Mouse (Mus musculus) neural tube, embryonic 13.5 days (tissue): Measurements from ENCODE around the gene Srgap3. TPM values are rescaled to one million over a fixed set of nuclear protein-coding genes. Genes with fewer than 3 reads are reported as not detected.

Experiments
- ATAC-seq: fragments of 200-750 bp; cut with Nextera tagmentation; 2 replicates; pipeline ENCODE4 v1.8.0; 2017; ENCODE audit warnings: low read depth, mild to moderate bottlenecking, moderate TSS enrichment, moderate library complexity
- H3K27ac ChIP-seq: fragments of 300-500 bp; sonication (generic); replicated peaks from 2 replicates; pipeline ENCODE4 v1.5.1; 2015; ENCODE audit warnings: moderate library complexity, mild to moderate bottlenecking, inconsistent platforms
- H3K27me3 ChIP-seq: fragments of 300-500 bp; sonication (generic); 2 replicates; pipeline ENCODE4 v1.6.1; 2015; ENCODE audit warnings: mild to moderate bottlenecking, inconsistent platforms
- H3K36me3 ChIP-seq: fragments of 300-500 bp; sonication (generic); 2 replicates; pipeline ENCODE4 v1.6.1; 2015; ENCODE audit warnings: mild to moderate bottlenecking, inconsistent platforms
- H3K4me1 ChIP-seq: fragments of 300-500 bp; sonication (generic); replicated peaks from 2 replicates; pipeline ENCODE4 v1.6.1; 2015; ENCODE audit warnings: inconsistent platforms
- H3K4me2 ChIP-seq: fragments of 300-500 bp; sonication (generic); 2 replicates; pipeline ENCODE4 v1.6.1; 2015; ENCODE audit warnings: inconsistent platforms, mild to moderate bottlenecking, moderate library complexity
- H3K4me3 ChIP-seq: fragments of 300-500 bp; sonication (generic); 2 replicates; pipeline ENCODE4 v1.5.1; 2015; ENCODE audit warnings: mild to moderate bottlenecking, inconsistent platforms
- H3K9ac ChIP-seq: fragments of 300-500 bp; sonication (generic); 2 replicates; pipeline ENCODE4 v1.6.1; 2015; ENCODE audit warnings: moderate library complexity, mild to moderate bottlenecking, inconsistent platforms
- H3K9me3 ChIP-seq: fragments of 300-500 bp; sonication (generic); 2 replicates; pipeline ENCODE4 v1.6.1; 2016; ENCODE audit warnings: inconsistent platforms
- WGBS: fragments of 180-500 bp; shearing (Covaris S2); methylation state at CpG from one replicate; pipeline ENCODE4 v1.1.7; 2015; 5-methylcytosine and 5-hydroxymethylcytosine counted together
- polyA plus RNA-seq: library from polyadenylated mRNA; unstranded; fragments of >200 nt; fragmentation: Nextera tagmentation; extraction: Ambion mirVana; gene quantifications from 2 replicates; pipeline ENCODE4 v1.2.1, GENCODE M21; 2015

The Srgap3 gene
- polyA plus RNA-seq, 1 experiment from 2014 or later: 29.2 TPM

DNA sequence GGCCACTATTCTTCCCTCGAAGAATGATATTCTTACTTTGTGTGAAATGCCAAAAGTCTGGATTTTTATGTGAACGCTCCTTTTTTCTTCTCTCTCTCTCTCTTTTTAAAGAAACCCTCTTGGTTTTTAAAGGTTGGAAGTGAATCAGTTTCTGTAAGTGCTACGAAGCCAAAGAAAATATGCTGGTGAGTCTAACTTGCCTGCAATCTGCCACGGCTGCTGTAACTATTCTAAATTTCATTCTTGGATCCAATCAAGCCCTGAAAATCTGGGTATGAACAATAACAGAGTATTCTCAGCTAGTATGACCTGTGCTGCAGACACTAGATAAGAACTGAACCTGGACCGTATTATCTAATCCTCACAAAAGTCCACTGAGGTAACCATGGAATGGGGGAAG lies 21.1 kb downstream of the Srgap3 start:
- Histone ChIP-seq H3K27me3 (no peaks in the 10 kb centered on the region), H3K9me3 (no peaks in the 10 kb centered on the region), H3K9ac (no peak overlapping the region), H3K4me3 (no peak overlapping the region), H3K36me3 (0 out of 2 replicates have a peak, but pooled peaks cover 5% of the 10 kb centered on the region), H3K27ac (0 out of 2 replicates have a peak overlapping the region, but pooled peaks have one; percentile 18), H3K4me1 (peaks cover 85% of the 10 kb centered on the region), H3K4me2 (no peak overlapping the region)
- WGBS: 83% methylated on average over 5 of the region's 5 CpGs
- ATAC-seq: no peak

DNA sequence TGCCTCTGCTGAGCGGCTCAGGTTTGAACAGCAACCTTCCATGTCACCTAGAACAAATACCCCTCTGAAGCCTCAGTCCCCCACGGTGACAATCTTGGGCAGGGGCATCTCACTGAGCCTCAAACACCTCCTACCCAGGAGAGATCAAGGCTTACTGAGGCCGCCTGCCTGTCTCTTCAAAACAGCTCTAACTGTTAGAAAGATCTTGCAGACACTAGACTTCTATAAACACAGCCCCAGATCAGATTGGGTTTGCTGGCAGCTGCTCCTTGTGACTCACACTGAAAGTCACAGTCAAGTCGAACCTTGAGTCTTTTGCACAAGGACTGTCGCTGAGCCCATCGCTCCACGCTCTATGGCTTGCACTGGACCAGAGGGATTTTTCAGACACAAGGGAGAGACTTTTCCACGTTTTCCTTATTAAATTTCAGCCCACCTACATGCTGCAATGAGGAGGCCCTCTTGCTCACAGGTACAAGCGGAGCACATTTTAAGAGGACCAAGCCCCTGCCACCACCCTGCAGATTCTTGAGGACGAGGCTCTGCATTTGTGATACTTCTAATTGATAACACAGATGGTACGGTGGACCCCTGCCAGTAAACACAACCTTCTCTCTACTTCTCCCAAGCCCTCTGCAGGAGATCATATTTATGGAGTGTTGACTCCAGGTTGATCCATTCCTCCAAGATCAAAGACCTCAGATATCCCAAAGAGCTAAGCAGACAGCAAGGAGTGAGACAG lies 21.7 kb downstream of the Srgap3 start:
- Histone ChIP-seq H3K9ac (0 out of 2 replicates have a peak overlapping the region, but pooled peaks have one; percentile 19), H3K27ac (peak overlapping the region; percentile 35), H3K4me3 (no peak overlapping the region), H3K36me3 (0 out of 2 replicates have a peak, but pooled peaks cover 5% of the 10 kb centered on the region), H3K9me3 (no peaks in the 10 kb centered on the region), H3K4me2 (no peak overlapping the region), H3K27me3 (no peaks in the 10 kb centered on the region), H3K4me1 (peaks cover 85% of the 10 kb centered on the region)
- no peak for ATAC-seq
- 66% methylated on average over 11 of the region's 11 CpGs for WGBS

DNA sequence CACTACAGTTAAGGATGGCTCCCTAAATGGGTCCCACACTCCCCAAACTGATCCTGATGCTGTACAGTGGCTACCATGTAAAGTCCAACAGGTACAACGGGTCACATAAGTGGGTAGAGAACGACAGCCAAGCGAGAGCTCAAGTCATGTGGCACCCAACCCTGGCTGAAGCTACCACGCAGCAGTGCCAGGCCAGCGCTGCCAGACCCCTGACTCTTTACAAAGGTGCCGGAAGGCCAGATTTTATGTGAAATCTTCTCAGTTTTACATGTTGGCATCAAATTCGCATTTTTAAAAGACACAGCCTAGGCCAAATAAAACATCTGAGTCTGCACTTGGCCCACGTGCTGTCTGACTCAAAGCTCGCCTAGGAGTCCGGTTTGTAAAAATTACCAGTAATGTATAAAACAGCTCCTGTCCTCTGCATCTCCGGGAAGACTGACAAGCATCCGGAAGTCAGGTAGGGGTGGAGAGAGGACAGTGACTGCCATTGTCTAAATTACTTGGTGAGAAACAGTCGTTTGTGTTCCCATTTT lies 22.4 kb downstream of the Srgap3 start:
- no peaks in the 10 kb centered on the region for H3K27me3 ChIP-seq
- H3K4me3 ChIP-seq: no peak overlapping the region
- H3K9ac ChIP-seq: 0 out of 2 replicates have a peak overlapping the region, but pooled peaks have one; percentile 19
- no peak for ATAC-seq
- H3K9me3 ChIP-seq: no peaks in the 10 kb centered on the region
- whole genome bisulfite sequencing: 81% methylated on average over 13 of the region's 13 CpGs
- H3K4me2 ChIP-seq: no peak overlapping the region
- H3K4me1 ChIP-seq: peaks cover 80% of the 10 kb centered on the region
- 0 out of 2 replicates have a peak, but pooled peaks cover 5% of the 10 kb centered on the region for H3K36me3 ChIP-seq
- peak overlapping the region; percentile 35; the same call in 1 of the 2 replicates for H3K27ac ChIP-seq

DNA sequence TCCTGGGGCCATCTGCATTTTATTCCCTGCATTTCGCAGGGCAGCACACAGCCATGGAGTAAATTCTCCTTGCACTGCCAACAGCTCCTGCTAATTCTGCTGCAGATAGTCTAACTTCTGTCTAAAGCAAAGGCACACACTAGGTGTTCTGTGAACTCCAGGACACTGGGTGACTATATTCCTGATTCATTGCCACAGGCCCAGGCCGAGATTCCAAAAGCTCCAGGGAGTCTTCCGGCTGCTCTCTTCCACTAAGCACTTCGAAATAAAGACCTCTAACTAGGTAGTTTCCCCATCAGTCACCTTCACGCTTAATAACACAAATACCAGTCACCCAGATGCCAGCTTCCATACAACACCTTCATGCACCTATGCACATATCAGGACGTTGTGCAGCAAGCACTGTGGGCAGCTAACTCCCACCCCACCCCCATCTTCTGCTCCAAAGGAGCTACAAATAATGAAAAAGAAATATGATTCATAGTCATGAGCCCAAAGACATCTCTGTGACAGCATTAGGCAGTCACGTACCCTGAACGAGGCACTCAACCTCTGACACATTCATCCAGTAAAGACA lies 26.4 kb downstream of the Srgap3 start:
- peaks cover 62% of the 10 kb centered on the region for H3K4me1 ChIP-seq
- no peak overlapping the region for H3K4me3 ChIP-seq
- ATAC-seq: no peak
- WGBS: 66% methylated on average over 8 of the region's 8 CpGs
- H3K9ac ChIP-seq: no peak overlapping the region
- H3K9me3 ChIP-seq: no peaks in the 10 kb centered on the region
- no peak overlapping the region for H3K4me2 ChIP-seq
- H3K27ac ChIP-seq: 0 out of 2 replicates have a peak overlapping the region, but pooled peaks have one; percentile 18
- no peaks in the 10 kb centered on the region for H3K27me3 ChIP-seq
- peaks cover 17% of the 10 kb centered on the region; the same call in 1 of the 2 replicates for H3K36me3 ChIP-seq

DNA sequence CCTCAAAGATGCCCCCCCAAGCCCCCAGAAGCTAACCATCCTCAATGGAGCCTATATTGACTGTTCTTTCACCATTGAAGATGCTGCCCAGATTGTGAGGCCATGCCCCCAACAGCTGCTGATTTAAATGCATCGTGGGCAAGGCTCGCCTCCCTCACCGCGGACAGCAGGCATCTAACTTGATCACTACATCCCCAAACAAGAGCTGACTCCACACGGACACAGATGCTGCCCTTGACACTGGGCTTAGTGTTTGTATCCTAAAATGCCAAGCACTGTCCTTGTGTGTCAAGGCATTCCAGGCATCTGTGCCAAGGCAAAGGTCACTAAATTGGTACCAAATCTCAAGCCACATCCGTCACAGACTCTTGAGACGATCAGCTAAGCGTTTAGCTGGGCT lies 29.3 kb downstream of the Srgap3 start:
- Histone ChIP-seq H3K9me3 (no peaks in the 10 kb centered on the region), H3K36me3 (peaks cover 13% of the 10 kb centered on the region; the same call in 1 of the 2 replicates), H3K27me3 (no peaks in the 10 kb centered on the region), H3K27ac (no peak overlapping the region), H3K4me3 (no peak overlapping the region), H3K4me1 (peaks cover 46% of the 10 kb centered on the region), H3K4me2 (no peak overlapping the region), H3K9ac (no peak overlapping the region)
- ATAC-seq: no peak
- WGBS: 83% methylated on average over 8 of the region's 8 CpGs

DNA sequence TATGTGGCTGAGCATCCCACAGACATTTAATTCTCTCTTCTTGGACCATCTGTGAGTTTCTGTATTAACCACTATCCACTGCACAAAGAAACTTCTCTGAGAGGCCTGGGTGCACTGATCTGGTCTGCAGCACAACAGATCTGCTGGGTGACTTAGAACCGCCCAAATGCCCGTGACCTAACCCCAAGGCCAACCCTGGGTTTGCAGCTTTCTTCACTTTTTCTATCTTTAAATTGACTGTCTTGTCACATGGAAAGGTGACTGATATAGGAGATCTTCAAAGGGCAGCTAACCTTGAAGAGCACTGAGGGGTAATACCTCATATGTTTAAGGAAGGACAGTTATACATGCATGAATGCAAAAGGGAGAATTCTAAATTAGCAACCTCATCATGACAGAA lies 30.8 kb downstream of the Srgap3 start:
- Histone ChIP-seq H3K4me1 (peaks cover 36% of the 10 kb centered on the region), H3K27ac (no peak overlapping the region), H3K4me3 (no peak overlapping the region), H3K9me3 (no peaks in the 10 kb centered on the region), H3K9ac (no peak overlapping the region), H3K36me3 (peaks cover 13% of the 10 kb centered on the region; the same call in 1 of the 2 replicates), H3K27me3 (no peaks in the 10 kb centered on the region), H3K4me2 (no peak overlapping the region)
- WGBS: 92% methylated on average over 2 of the region's 2 CpGs
- ATAC-seq: no peak

DNA sequence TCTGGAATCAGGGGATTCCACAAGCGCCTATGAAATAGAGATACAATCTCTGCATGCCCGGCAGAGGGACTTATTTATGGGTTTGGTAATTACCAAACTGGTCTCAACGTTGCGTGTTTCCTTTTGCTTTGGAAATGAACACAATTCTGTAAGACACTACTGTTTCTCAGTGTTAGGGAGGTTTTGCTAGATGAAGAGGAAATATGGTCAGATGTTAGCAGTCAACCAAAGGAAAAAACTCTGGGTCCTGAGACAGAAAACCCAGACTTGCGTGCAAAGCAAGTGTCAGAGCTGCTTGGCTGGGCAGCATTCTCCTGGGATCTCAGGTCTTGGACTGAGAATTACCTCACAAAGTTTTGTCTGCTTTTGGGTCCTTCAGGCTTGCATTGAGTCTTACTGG lies 34.5 kb downstream of the Srgap3 start:
- Histone ChIP-seq H3K9ac (no peak overlapping the region), H3K4me3 (no peak overlapping the region), H3K27ac (no peak overlapping the region), H3K27me3 (no peaks in the 10 kb centered on the region), H3K36me3 (peaks cover 9% of the 10 kb centered on the region; the same call in 1 of the 2 replicates), H3K9me3 (no peaks in the 10 kb centered on the region), H3K4me1 (peaks cover 26% of the 10 kb centered on the region), H3K4me2 (no peak overlapping the region)
- 82% methylated on average over 5 of the region's 5 CpGs for WGBS
- ATAC-seq: no peak

DNA sequence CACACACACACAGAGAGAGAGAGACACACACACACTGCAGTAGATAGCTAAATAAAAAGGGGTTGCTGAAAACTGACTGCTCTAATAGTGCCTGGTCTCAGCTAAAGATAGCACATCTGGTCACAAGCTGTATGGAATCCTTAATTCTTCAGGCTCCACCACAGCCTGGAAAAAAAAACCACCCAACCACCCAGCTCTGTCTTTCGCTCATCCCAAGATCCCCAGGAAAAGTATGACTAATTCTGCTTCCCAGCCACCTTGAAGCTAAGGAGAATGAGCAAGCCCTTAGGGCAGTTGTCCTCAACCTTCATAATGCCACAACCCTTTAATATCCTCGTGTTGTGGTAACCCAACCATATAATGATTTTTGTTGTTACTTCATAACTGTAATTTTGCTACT lies 37.4 kb downstream of the Srgap3 start:
- peaks cover 18% of the 10 kb centered on the region for H3K4me1 ChIP-seq
- H3K9ac ChIP-seq: no peak overlapping the region
- WGBS: 76% methylated on average over 2 of the region's 2 CpGs
- no peaks in the 10 kb centered on the region for H3K27me3 ChIP-seq
- H3K27ac ChIP-seq: no peak overlapping the region
- no peaks in the 10 kb centered on the region for H3K9me3 ChIP-seq
- no peak overlapping the region for H3K4me2 ChIP-seq
- H3K4me3 ChIP-seq: no peak overlapping the region
- H3K36me3 ChIP-seq: peaks cover 2% of the 10 kb centered on the region; the same call in 1 of the 2 replicates
- ATAC-seq: no peak

DNA sequence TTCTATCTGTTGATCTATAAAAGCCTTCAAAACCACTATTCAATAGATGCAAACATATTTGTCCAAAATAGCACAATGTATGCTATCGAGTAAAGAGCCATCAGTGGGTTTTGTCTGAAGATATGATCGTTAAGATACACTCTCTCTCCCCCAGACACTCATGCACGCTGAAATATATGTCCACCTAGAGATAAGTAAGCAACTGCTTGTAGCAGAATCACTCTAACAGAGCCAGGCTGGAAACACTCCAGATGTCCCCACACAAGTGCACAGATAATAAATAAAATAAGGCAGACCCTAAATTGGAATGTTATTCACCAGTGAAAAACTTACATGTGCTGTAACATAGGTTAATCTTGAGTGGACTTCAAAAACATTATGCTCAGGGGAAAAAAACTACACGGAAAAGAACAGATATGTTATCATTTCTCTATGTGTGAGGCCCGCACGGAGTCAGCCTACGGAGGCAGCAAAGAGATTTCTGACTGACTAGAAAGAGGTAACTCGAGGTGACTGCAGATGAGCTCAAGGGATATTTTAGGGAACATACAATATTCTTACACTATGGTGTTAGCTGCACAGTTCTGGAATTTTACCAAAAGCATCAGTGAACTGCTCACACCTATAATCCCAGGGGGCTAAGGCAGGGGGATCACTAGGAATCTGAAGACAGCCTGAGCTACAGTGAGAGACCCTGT lies 39.0 kb downstream of the Srgap3 start:
- Histone ChIP-seq H3K27me3 (no peaks in the 10 kb centered on the region), H3K9me3 (no peaks in the 10 kb centered on the region), H3K27ac (no peak overlapping the region), H3K9ac (no peak overlapping the region), H3K4me2 (no peak overlapping the region), H3K4me1 (peaks cover 32% of the 10 kb centered on the region), H3K4me3 (no peak overlapping the region), H3K36me3 (peaks cover 2% of the 10 kb centered on the region; the same call in 1 of the 2 replicates)
- WGBS: 85% methylated on average over 8 of the region's 8 CpGs
- ATAC-seq: no peak

DNA sequence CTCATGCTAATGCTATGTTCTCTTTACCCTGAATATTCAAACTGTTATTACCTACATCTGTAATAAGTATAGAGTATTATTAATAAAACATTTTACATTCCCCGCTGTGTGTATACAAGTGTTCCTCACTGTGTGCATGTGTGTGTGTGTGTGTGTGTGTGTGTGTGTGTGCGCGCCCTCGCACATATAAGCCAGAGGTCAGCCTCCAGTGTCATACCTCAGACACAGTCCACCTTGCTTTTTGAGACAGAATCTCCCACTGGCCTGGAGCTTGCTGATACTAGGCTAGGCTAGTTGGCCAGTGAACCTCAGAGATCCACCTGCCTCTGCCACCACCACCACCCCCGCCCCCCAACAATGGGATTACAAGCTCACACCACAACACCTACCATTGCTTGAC lies 43.3 kb downstream of the Srgap3 start:
- H3K36me3 ChIP-seq: peaks cover 2% of the 10 kb centered on the region; the same call in 1 of the 2 replicates
- peaks cover 56% of the 10 kb centered on the region for H3K4me1 ChIP-seq
- peak overlapping the region; percentile 35; the same call in 1 of the 2 replicates for H3K4me2 ChIP-seq
- no peak overlapping the region for H3K4me3 ChIP-seq
- no peak for ATAC-seq
- H3K9me3 ChIP-seq: no peaks in the 10 kb centered on the region
- peak overlapping the region; percentile 94 for H3K27ac ChIP-seq
- H3K9ac ChIP-seq: no peak overlapping the region
- 85% methylated on average over 5 of the region's 5 CpGs for WGBS
- no peaks in the 10 kb centered on the region for H3K27me3 ChIP-seq

DNA sequence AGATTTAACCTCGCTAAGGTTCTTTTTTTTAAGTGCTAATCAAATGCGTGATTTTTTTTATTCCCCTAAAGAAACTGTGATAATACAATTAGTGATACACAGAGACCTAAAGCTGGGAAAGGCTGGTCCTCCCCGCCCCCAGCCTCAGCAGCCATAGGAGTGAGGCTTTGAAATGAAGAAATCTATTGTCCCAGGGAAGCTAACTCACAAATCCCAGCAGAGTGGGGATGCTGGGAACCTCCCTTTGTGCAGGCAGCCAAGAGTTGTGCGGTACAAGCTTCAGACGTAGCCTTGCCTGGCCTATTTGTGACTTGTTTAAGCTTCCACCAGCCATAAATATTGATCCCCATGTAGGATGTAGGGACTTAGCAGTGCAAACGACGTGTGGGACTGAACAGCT lies 43.8 kb downstream of the Srgap3 start:
- peak; percentile 74 for ATAC-seq
- peak overlapping the region; percentile 60 for H3K9ac ChIP-seq
- peak overlapping the region; percentile 94 for H3K27ac ChIP-seq
- H3K27me3 ChIP-seq: no peaks in the 10 kb centered on the region
- H3K4me1 ChIP-seq: peaks cover 62% of the 10 kb centered on the region
- H3K4me2 ChIP-seq: peak overlapping the region; percentile 35
- 6% methylated on average over 7 of the region's 7 CpGs for WGBS
- no peak overlapping the region for H3K4me3 ChIP-seq
- H3K9me3 ChIP-seq: no peaks in the 10 kb centered on the region
- H3K36me3 ChIP-seq: peaks cover 2% of the 10 kb centered on the region; the same call in 1 of the 2 replicates

DNA sequence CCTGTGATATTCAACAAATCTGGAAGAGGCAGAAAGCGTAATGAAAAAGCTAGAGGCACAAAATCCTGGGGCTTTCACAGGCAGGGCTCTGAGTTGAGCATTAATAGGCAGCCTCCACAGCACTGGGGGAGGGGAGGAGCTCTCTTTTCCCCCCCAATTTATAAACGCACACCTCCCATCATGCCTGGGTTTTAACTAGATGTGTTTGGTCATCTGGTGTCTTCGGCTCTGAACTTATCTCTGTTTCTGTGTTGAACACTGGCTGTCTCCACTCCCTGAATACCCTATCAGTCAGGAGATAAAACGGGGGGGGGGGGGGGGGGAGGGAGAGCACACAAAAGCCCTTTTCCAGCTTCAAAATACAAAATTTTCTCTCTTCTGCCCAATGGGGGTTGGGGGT lies 44.3 kb downstream of the Srgap3 start:
- peaks cover 2% of the 10 kb centered on the region; the same call in 1 of the 2 replicates for H3K36me3 ChIP-seq
- peak overlapping the region; percentile 94 for H3K27ac ChIP-seq
- no peaks in the 10 kb centered on the region for H3K9me3 ChIP-seq
- no peak for ATAC-seq
- 8% methylated on average over 4 of the region's 4 CpGs for whole genome bisulfite sequencing
- H3K4me2 ChIP-seq: peak overlapping the region; percentile 35
- H3K4me1 ChIP-seq: peaks cover 64% of the 10 kb centered on the region
- H3K4me3 ChIP-seq: no peak overlapping the region
- peak overlapping the region; percentile 60 for H3K9ac ChIP-seq
- H3K27me3 ChIP-seq: no peaks in the 10 kb centered on the region
